Mouse (Mus musculus): ENCODE measurements around the gene Pkd1.

Pkd1 gene

GRCm38 (mm10) chr17:24567034-24567779, 17.6 kb downstream of the Pkd1 start:
- DNase-seq = peak; percentile 70

DNA sequence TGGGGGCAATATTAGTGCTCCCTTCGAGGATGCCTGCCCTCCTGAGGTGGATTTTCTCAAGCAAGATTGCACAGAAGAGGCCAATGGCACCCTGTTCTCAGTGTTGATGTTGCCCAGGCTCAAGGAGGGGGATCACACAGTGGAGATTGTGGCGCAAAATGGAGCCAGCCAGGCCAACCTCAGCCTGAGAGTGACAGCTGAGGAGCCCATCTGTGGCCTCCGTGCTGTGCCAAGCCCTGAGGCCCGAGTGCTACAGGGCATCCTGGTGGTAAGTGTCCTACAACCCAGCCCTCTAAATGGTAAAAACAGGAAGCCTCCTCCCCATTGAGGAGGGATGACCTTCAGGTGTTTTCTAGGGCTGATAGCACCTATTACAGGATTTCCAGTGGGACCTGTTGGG, 20.2 kb downstream of the Pkd1 start:
- DNase-seq = no peak

DNA sequence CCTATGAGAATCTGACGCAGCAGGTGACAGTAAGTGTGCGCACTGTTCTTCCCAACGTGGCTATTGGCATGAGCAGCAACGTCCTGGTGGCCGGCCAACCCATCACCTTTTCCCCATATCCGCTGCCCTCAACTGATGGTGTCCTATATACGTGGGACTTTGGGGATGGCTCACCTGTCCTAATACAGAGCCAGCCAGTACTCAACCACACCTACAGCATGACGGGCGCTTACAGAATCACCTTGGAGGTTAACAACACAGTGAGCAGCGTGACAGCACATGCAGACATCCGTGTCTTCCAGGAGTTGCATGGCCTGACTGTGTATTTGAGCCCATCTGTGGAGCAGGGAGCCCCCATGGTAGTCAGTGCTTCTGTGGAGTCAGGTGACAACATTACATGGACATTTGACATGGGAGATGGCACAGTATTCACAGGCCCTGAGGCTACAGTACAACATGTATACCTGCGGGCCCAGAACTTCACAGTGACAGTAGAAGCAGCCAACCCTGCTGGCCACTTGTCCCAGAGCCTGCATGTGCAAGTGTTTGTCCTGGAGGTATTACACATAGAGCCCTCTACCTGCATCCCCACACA, 23.1 kb downstream of the Pkd1 start:
- DNase-seq = no peak

GRCm38 (mm10) chr17:24573811-24574210, 24.2 kb downstream of the Pkd1 start:
- no peak for DNase-seq

DNA sequence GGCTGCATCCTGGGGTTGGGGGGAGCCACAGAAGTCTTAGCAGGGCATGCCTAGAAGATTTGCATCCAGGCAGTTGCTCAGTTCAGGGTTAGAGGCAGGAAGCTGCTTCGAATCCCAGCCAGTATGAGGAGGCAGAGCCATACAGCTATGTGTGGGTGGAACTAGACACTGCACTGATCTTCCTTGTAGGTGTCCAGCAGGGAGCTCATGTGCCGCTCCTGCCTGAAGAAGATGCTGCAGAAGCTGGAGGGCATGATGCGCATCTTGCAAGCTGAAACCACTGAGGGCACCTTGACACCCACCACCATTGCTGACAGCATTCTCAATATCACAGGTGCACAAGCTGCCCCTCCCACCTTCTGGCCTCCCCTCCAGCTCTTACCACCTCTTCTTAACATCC, 29.9 kb downstream of the Pkd1 start:
- no peak for DNase-seq

GRCm38 (mm10) chr17:24580287-24580686, 30.7 kb downstream of the Pkd1 start:
- no peak for DNase-seq

DNA sequence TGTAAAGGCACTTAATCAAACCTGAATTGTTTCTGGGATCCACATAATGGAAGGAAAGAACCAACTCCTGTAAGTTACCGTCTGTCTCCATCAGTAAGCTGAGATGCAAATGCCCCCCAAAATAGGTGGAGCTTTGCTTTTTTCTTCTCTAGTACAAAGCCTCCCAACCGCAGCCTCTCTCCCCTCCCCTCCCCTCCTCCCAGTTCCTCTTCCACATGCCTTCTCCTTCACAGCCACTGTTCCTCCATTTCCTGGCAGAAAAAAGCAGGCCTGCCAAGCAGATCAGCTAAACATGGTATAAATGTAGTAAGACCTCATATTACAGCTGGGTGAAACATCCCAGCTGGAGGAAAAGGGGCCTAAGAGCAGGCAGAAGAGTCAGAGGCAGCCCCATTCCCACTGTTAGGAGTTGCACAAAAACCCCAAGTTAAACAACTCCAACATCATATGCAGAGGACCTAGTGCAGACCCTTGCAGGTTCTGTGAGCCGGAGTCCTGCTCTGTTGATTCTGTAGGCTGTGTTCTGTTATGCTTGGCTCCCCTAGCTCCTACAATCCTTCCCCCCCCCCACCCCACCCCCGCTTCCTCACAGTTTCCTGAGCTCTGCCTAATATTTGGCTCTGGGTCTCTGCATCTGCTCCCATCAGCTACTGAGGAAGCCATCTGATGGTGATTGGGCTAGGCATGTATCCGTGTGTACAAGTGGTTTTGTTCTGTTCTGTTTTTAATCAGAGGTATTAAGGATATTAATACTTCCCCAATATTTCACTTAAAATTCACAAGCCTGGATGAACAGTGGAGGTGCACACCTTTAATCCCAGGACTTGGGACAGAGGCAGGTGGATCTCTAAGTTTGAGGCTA, 34.2 kb downstream of the Pkd1 start:
- DNase-seq = no peak

DNA sequence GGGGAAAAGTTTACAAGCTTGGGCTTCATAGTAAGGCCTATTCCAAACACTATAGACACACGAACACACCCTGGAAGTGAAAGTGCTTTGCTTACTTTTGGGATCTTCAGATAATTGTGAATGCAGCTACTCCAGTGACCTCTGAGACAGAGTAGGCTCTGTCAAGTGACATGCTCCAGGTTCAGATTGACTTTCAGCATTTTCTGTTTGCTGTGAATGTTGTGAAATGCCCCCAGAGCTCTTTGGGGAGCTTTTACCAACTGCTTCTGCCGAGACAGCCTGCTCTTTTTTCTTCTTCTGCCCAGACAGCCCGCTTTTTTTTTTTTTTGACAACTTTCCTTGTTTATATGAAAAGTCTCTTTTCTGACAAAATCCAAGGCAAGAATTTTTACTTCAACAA, 34.9 kb downstream of the Pkd1 start:
- DNase-seq = no peak

- DNase-seq = no peak
Measured at GRCm38 (mm10) chr17:24586532-24586931, 36.9 kb downstream of the Pkd1 start.

- no peak for DNase-seq
Measured at GRCm38 (mm10) chr17:24590943-24591342, 41.3 kb downstream of the Pkd1 start.

- no peak for DNase-seq
Measured at GRCm38 (mm10) chr17:24591695-24592094, 42.1 kb downstream of the Pkd1 start.

- DNase-seq = no peak
Measured at GRCm38 (mm10) chr17:24593248-24593647, 43.6 kb downstream of the Pkd1 start.

DNA sequence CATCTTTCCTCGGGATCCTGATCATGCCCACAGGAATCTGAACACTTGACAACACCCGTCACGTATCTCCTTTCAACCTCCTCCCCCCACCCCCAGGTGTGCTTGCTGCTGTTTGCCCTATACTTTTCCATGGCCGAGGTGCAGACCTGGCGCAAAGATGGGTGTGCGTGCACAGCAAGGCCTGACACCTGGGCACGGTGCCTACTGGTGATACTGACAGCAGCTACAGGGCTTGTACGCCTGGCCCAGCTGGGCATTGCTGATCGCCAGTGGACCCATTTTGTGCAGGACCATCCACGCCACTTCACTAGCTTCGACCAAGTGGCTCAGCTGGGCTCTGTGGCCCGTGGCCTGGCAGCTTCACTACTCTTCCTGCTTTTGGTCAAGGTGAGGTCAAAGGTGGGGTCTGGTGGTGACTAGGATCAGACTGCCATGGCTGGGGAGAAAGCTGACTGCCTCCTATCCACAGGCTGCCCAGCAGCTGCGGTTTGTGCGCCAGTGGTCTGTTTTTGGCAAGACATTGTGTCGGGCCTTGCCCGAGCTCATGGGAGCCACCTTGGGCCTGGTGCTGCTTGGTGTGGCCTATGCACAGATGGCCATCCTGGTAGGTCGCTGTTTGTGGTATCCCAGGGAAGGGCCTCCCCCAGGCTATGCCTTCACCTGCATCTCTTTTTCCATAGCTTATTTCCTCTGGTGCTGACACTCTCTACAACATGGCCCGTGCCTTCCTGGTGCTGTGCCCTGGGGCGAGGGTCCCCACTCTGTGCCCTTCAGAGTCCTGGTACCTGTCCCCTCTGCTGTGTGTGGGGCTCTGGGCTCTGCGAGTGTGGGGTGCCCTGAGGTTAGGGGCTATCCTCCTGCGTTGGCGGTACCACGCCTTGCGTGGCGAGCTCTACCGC, 44.6 kb downstream of the Pkd1 start:
- DNase-seq = no peak

GRCm38 (mm10) chr17:24595126-24596072, 45.8 kb downstream of the Pkd1 start:
- DNase-seq = no peak

- DNase-seq = no peak
Measured at GRCm38 (mm10) chr17:24596073-24596466, 46.4 kb downstream of the Pkd1 start.

DNA sequence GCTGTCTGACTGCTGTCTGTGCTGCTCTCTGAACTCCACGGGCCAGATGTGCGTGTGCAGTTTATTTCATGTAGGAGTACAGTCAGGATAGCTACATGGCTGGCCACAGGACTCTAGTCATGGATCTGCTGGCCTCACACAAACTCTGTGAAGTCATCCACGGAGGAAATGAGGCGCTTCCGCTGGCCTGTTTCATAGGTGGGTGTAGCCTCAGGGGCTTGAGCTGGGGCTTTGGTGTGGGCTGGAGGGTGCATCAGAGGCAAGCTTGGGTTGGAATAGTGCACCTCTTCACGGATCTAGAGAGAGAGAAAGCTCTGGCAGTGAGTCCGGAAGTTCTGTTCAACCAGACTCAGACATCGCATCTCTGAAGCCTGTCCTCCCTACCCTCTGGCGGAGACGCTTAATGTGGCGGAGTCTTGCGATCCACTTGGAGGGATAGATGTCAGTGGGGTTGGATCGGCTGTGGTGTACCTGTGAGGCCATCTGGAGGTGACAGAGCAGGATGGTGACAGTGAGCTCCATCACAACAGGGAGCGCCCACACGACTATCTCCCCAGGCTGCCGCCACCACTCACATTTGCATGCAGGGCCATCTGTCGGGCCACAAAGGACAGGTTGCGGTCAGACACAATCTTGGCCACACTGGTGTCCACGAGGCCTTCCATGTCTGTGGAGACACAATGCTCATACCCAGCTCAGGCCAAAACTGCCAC, 47.0 kb downstream of the Pkd1 start:
- DNase-seq = no peak

- DNase-seq = no peak
Measured at GRCm38 (mm10) chr17:24597989-24598388, 48.4 kb downstream of the Pkd1 start.

DNA sequence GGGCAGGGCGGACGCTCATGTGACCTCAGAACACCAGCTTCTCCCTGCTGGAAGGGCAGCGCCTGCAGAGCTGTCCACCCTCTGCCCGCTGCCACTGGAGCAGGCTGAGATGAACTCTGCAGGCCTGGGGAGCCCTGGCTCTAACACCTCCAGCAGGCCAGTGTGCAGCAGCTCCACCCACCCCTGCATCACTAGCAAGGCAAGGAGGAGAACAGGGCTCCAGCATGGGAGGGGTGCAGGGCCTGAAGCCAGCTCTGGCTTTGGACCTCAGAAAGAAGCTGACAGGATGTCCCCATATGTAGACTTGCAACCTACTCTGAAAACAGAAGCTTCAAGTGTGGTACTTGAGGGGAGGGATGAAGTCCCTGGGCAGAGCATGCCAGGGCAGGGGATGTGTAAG, 50.9 kb downstream of the Pkd1 start:
- no peak for DNase-seq

DNA sequence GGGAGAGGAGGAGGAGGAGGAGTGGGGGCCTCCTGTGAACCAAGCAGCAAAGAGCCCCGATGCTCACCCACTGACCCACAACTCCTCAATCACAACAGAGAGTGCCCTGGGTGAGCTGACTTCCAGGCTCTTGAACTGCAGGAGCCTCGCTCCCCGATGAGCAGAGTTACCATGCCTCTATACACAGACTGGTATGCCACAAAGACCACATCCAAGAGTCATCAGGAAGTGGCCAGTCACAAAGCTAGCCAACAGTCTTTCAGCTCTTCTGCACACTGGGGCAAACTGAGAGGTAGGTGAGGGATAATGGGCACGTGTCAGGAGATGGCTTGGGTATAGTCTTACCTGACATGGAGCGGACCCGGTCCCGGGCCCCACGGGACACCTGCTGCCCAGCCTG, 54.3 kb downstream of the Pkd1 start:
- DNase-seq = no peak

DNA sequence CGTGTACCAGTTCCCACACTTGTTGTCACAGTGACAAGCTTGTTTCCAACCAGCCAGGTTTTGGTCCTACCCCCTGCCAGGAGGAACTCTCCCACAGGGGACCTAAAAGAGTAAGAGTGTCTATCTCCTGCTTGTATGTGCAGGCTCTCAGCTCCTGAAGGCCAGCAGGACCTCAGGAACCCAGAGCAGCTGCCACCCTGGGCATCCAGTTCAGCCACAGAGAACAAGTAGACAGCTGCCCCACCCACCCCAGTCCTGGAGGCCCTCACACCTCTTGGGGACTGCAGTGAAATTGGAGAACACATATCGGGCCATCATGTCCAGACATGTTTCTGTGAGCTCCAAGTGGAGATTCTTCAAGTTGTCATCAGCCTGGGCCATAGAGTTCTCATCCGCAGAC, 54.9 kb downstream of the Pkd1 start:
- no peak for DNase-seq

DNA sequence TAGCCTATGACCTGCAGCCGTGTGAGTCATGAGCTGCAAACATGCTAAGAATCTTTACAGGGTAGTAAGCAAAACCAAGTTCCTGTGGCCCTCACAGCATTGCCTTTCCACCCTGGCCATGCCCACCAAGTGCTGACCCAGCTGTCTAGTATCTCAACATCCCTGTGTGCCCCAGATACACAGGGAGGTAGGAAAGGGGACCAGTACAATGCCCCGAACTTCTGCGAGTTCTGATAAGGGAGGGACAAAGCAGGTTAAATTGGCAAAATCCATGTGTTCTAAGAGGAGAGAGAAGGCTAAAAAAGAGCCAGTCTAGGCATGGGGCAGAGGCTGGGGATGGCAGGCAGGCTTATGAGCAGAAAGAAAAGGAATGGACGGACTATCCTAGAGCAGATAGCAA, 58.7 kb downstream of the Pkd1 start:
- DNase-seq = no peak

Data from lung, postnatal 14 days (tissue).